Mouse (Mus musculus): Measurements from ENCODE around the gene Sprr2k. TPM values are rescaled to one million over a fixed set of nuclear protein-coding genes. Genes with fewer than 3 reads are reported as not detected.

The Sprr2k gene
- total RNA-seq (2012; rRNA removed), result 1.7 TPM in 1 of 2 replicates, not detected in the other

DNA sequence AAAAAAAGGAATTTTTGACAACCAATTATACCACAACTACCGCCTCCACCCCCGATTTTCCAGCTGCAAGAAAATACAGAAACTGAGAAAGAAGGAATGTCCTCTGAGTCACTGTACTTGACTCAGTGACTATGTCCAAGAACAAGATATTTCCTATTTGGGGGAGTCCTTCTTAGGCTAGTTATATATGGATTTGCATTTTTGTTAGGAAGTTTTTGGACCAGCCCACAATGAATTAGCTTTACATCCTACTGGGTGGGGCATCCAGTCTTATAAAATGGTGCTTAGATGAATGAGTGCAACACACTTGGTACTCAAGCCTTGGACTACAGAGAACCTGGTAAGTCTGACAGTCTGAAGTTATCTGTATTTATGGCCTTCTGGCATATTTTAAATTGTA is at the start of gene Sprr2k:
TSS of gene Sprr2k (plus strand) at position 301 of the 400 bp plus-strand sequence.
- TF ChIP-seq CHD2 (IDR thresholded peaks at IDR 0.05; ENCODE audit: low read depth, low read length), result no peak
- TF ChIP-seq HCFC1 (IDR thresholded peaks at IDR 0.05; ENCODE audit: borderline replicate concordance, insufficient read depth, low read length), result no peak
- TF ChIP-seq ZC3H11A (IDR thresholded peaks at IDR 0.05; ENCODE audit: borderline replicate concordance, low read depth, low read length), result no peak
- TF ChIP-seq ZNF384 (IDR thresholded peaks at IDR 0.05; ENCODE audit: low read depth, low read length), result no peak
- no peak for TF ChIP-seq MAFK (IDR thresholded peaks at IDR 0.05; ENCODE audit: insufficient read depth, low read depth, low read length)
- Histone ChIP-seq H3K27ac (ENCODE audit: insufficient read depth, low read depth, low read length, poor library complexity, severe bottlenecking) (no peak within 1 kb of the TSS), H3K9ac (ENCODE audit: insufficient read depth, low read depth, low read length, poor library complexity, severe bottlenecking) (no peak within 1 kb of the TSS), H3K4me3 (ENCODE audit: insufficient read depth in 1 of 2, low read depth in 1 of 2, low read length in 2 of 2, poor library complexity in 1 of 2, severe bottlenecking in 1 of 2) (no peak within 1 kb of the TSS), H3K4me1 (ENCODE audit: control insufficient read depth in 2 of 2, insufficient read depth in 2 of 2, low read length in 2 of 2, poor library complexity in 1 of 2) (no peaks in the 10 kb centered on the region), H3K9me3 (ENCODE audit: control insufficient read depth, insufficient read depth, low read depth, low read length) (no peaks in the 10 kb centered on the region), H3K36me3 (ENCODE audit: control insufficient read depth, insufficient read depth, low read length, poor library complexity, severe bottlenecking) (no peaks in the 10 kb centered on the region)
- in situ Hi-C loops (cut with MboI; ENCODE audit: low sequenced_read_pairs in 2 of 2, unreplicated experiment in 2 of 2), result no loop called here
- DNase-seq (ENCODE audit: low read depth, low spot score), result no peak

DNA sequence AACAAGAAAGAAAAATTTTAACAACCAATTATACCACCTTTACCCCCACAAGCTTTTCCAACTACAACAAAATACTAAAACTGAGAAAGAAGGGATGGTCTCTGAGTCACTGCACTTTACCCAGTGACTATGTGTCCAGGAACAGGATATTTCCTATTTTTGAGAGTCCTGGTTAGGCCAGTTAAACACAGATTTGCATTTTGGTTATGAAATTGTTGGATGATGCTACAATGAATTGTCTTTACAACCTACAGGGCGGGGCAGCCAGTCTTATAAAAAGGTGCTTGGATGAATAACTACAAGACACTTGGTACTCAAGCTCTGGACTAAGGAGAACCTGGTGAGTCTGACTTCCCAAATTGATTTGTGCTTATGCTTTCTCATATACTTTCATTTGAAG is 47.0 kb upstream of the Sprr2k start, which contains the start of gene Sprr2h:
TSS of gene Sprr2h (plus strand) at position 301 of the 400 bp plus-strand sequence.
- Histone ChIP-seq H3K9ac (ENCODE audit: insufficient read depth, low read depth, low read length, poor library complexity, severe bottlenecking) (no peak within 1 kb of the TSS), H3K4me3 (ENCODE audit: insufficient read depth in 1 of 2, low read depth in 1 of 2, low read length in 2 of 2, poor library complexity in 1 of 2, severe bottlenecking in 1 of 2) (no peak within 1 kb of the TSS), H3K4me1 (ENCODE audit: control insufficient read depth in 2 of 2, insufficient read depth in 2 of 2, low read length in 2 of 2, poor library complexity in 1 of 2) (no peaks in the 10 kb centered on the region), H3K9me3 (ENCODE audit: control insufficient read depth, insufficient read depth, low read depth, low read length) (no peaks in the 10 kb centered on the region), H3K27ac (ENCODE audit: insufficient read depth, low read depth, low read length, poor library complexity, severe bottlenecking) (no peak within 1 kb of the TSS), H3K36me3 (ENCODE audit: control insufficient read depth, insufficient read depth, low read length, poor library complexity, severe bottlenecking) (no peaks in the 10 kb centered on the region)
- in situ Hi-C loops (cut with MboI; ENCODE audit: low sequenced_read_pairs in 2 of 2, unreplicated experiment in 2 of 2), result no loop called here
- no peak for DNase-seq (ENCODE audit: low read depth, low spot score)
- TF ChIP-seq MAFK (IDR thresholded peaks at IDR 0.05; ENCODE audit: insufficient read depth, low read depth, low read length), result no peak
- TF ChIP-seq ZNF384 (IDR thresholded peaks at IDR 0.05; ENCODE audit: low read depth, low read length), result no peak
- no peak for TF ChIP-seq ZC3H11A (IDR thresholded peaks at IDR 0.05; ENCODE audit: borderline replicate concordance, low read depth, low read length)
- TF ChIP-seq CHD2 (IDR thresholded peaks at IDR 0.05; ENCODE audit: low read depth, low read length), result no peak
- TF ChIP-seq HCFC1 (IDR thresholded peaks at IDR 0.05; ENCODE audit: borderline replicate concordance, insufficient read depth, low read length), result no peak

- H3K27ac ChIP-seq (ENCODE audit: insufficient read depth, low read depth, low read length, poor library complexity, severe bottlenecking), result no peak overlapping the region
Measured at GRCm38 (mm10) chr3:92394301-92394700, 38.1 kb upstream of the Sprr2k start.

GRCm38 (mm10) chr3:92407691-92408090 is 24.7 kb upstream of the Sprr2k start, which contains the start of gene Sprr2i:
Sprr2i (plus strand) TSS chr3:92407991.
- no peak within 1 kb of the TSS for H3K9ac ChIP-seq (ENCODE audit: insufficient read depth, low read depth, low read length, poor library complexity, severe bottlenecking)
- no peaks in the 10 kb centered on the region for H3K36me3 ChIP-seq (ENCODE audit: control insufficient read depth, insufficient read depth, low read length, poor library complexity, severe bottlenecking)
- H3K27ac ChIP-seq (ENCODE audit: insufficient read depth, low read depth, low read length, poor library complexity, severe bottlenecking), result no peak within 1 kb of the TSS
- no peak for DNase-seq (ENCODE audit: low read depth, low spot score)
- TF ChIP-seq ZC3H11A (IDR thresholded peaks at IDR 0.05; ENCODE audit: borderline replicate concordance, low read depth, low read length) (no peak), HCFC1 (IDR thresholded peaks at IDR 0.05; ENCODE audit: borderline replicate concordance, insufficient read depth, low read length) (no peak), MAFK (IDR thresholded peaks at IDR 0.05; ENCODE audit: insufficient read depth, low read depth, low read length) (no peak), ZNF384 (IDR thresholded peaks at IDR 0.05; ENCODE audit: low read depth, low read length) (no peak)
- no peaks in the 10 kb centered on the region for H3K4me1 ChIP-seq (ENCODE audit: control insufficient read depth in 2 of 2, insufficient read depth in 2 of 2, low read length in 2 of 2, poor library complexity in 1 of 2)
- in situ Hi-C loops (cut with MboI; ENCODE audit: low sequenced_read_pairs in 2 of 2, unreplicated experiment in 2 of 2), result no loop called here
- H3K9me3 ChIP-seq (ENCODE audit: control insufficient read depth, insufficient read depth, low read depth, low read length), result no peaks in the 10 kb centered on the region
- H3K4me3 ChIP-seq (ENCODE audit: insufficient read depth in 1 of 2, low read depth in 1 of 2, low read length in 2 of 2, poor library complexity in 1 of 2, severe bottlenecking in 1 of 2), result no peak within 1 kb of the TSS

More at GRCm38 (mm10) chr3:92394301-92394700, 38.1 kb upstream of the Sprr2k start:
- Histone ChIP-seq H3K4me1 (ENCODE audit: control insufficient read depth in 2 of 2, insufficient read depth in 2 of 2, low read length in 2 of 2, poor library complexity in 1 of 2) (no peaks in the 10 kb centered on the region), H3K9me3 (ENCODE audit: control insufficient read depth, insufficient read depth, low read depth, low read length) (no peaks in the 10 kb centered on the region), H3K4me3 (ENCODE audit: insufficient read depth in 1 of 2, low read depth in 1 of 2, low read length in 2 of 2, poor library complexity in 1 of 2, severe bottlenecking in 1 of 2) (no peak overlapping the region), H3K9ac (ENCODE audit: insufficient read depth, low read depth, low read length, poor library complexity, severe bottlenecking) (no peak overlapping the region), H3K36me3 (ENCODE audit: control insufficient read depth, insufficient read depth, low read length, poor library complexity, severe bottlenecking) (no peaks in the 10 kb centered on the region)
- in situ Hi-C loops (cut with MboI; ENCODE audit: low sequenced_read_pairs in 2 of 2, unreplicated experiment in 2 of 2), result no loop called here
- TF ChIP-seq CHD2 (IDR thresholded peaks at IDR 0.05; ENCODE audit: low read depth, low read length) (no peak), MAFK (IDR thresholded peaks at IDR 0.05; ENCODE audit: insufficient read depth, low read depth, low read length) (no peak), ZNF384 (IDR thresholded peaks at IDR 0.05; ENCODE audit: low read depth, low read length) (no peak), ZC3H11A (IDR thresholded peaks at IDR 0.05; ENCODE audit: borderline replicate concordance, low read depth, low read length) (no peak), HCFC1 (IDR thresholded peaks at IDR 0.05; ENCODE audit: borderline replicate concordance, insufficient read depth, low read length) (no peak)
- DNase-seq (ENCODE audit: low read depth, low spot score), result no peak

- no peak within 1 kb of the TSS for H3K9ac ChIP-seq (ENCODE audit: insufficient read depth, low read depth, low read length, poor library complexity, severe bottlenecking)
- no peaks in the 10 kb centered on the region for H3K36me3 ChIP-seq (ENCODE audit: control insufficient read depth, insufficient read depth, low read length, poor library complexity, severe bottlenecking)
- H3K4me1 ChIP-seq (ENCODE audit: control insufficient read depth in 2 of 2, insufficient read depth in 2 of 2, low read length in 2 of 2, poor library complexity in 1 of 2), result no peaks in the 10 kb centered on the region
- in situ Hi-C loops (cut with MboI; ENCODE audit: low sequenced_read_pairs in 2 of 2, unreplicated experiment in 2 of 2), result no loop called here
- DNase-seq (ENCODE audit: low read depth, low spot score), result no peak
- no peaks in the 10 kb centered on the region for H3K9me3 ChIP-seq (ENCODE audit: control insufficient read depth, insufficient read depth, low read depth, low read length)
- no peak within 1 kb of the TSS for H3K27ac ChIP-seq (ENCODE audit: insufficient read depth, low read depth, low read length, poor library complexity, severe bottlenecking)
- no peak for TF ChIP-seq ZNF384 (IDR thresholded peaks at IDR 0.05; ENCODE audit: low read depth, low read length)
- TF ChIP-seq MAFK (IDR thresholded peaks at IDR 0.05; ENCODE audit: insufficient read depth, low read depth, low read length), result no peak
- no peak for TF ChIP-seq ZC3H11A (IDR thresholded peaks at IDR 0.05; ENCODE audit: borderline replicate concordance, low read depth, low read length)
- TF ChIP-seq HCFC1 (IDR thresholded peaks at IDR 0.05; ENCODE audit: borderline replicate concordance, insufficient read depth, low read length), result no peak
- TF ChIP-seq CHD2 (IDR thresholded peaks at IDR 0.05; ENCODE audit: low read depth, low read length), result no peak
- H3K4me3 ChIP-seq (ENCODE audit: insufficient read depth in 1 of 2, low read depth in 1 of 2, low read length in 2 of 2, poor library complexity in 1 of 2, severe bottlenecking in 1 of 2), result no peak within 1 kb of the TSS
Measured at GRCm38 (mm10) chr3:92417782-92418181, 14.6 kb upstream of the Sprr2k start, which contains the start of gene Sprr2j-ps. Sprr2j-ps (plus strand) TSS chr3:92418082.
